8 mouse cellular contexts compared by ENCODE assay signal in the genomic region with DNA sequence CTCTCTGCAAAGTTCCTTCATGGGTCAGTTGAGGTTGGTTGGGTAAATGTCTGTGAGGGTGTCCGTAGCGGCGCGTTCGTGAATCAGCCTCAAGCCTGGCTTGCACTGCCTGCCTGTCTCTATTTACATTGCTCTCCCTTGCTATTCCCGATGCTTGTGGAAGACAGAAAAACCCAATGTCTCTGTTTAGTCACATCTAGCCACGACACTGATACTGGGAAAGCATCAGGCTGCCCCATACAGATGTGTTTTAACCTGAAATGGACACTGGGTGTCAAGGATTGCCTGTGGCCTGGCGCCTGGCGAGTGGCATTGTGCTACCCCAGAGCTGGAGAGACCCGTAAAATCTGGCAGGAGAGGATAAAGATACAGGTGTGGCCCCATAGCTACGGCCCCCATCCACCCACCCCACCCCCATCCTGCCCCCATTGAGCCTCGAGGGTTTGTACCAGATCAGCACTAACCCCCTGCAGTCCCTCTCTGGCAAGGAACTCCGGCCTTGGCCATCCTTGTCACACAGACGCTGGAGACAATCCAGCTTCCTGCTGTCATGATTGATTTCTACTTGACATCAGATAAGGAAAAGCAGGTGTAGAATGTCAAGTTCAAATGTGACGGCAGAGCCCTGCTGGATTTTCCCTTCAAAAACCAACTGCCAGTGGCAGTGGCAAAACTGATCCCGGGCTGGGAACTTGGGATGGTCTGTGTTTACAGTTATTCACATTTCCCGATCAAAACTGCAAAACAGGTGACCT.
A peak's percentile ranks its signal among the peaks of the same experiment; 100 is the strongest.
DNase-seq lines count a peak whose midpoint lies in the region; ATAC-seq and TF ChIP-seq lines count a peak whose summit lies in the region.

No protein-coding gene starts in this region.

- TF ChIP-seq POLR2A in heart, adult 2 months (IDR thresholded peaks at IDR 0.05; ENCODE audit: insufficient read depth, low read depth, low read length) = no peak

- peak overlapping the region; percentile 26 for H3K4me2 ChIP-seq in forebrain, postnatal 0 days (ENCODE audit: low read depth)

- ATAC-seq in forebrain, postnatal 0 days = no peak

- TF ChIP-seq EP300 in heart, adult 2 months (IDR thresholded peaks at IDR 0.05; ENCODE audit: insufficient read depth, low read depth, low read length) = no peak

- H3K36me3 ChIP-seq in heart, adult 2 months (ENCODE audit: control insufficient read depth, insufficient read depth, low read length) = no peaks in the 10 kb centered on the region
- H3K36me3 ChIP-seq in forebrain, postnatal 0 days (ENCODE audit: insufficient read depth) = no peaks in the 10 kb centered on the region
- H3K36me3 ChIP-seq in macrophage (ENCODE audit: inconsistent target) = no peaks in the 10 kb centered on the region

- intact Hi-C loops in heart, adult 2 months (cut with DNase I) = loop anchor here (2.0 kb wide), 2 partner anchors 45 to 185 kb away; no protein-coding TSS in a partner anchor
- intact Hi-C loops in heart, postnatal 10 days (cut with DNase I) = loop anchor here (2.0 kb wide), 1 partner anchor 49 kb away; no protein-coding TSS in a partner anchor

- H3K27ac ChIP-seq in heart, adult 2 months = no peak overlapping the region
- H3K27ac ChIP-seq in forebrain, postnatal 0 days (ENCODE audit: low read depth, low read length) = no peak overlapping the region
- peak overlapping the region; percentile 45 for H3K27ac ChIP-seq in macrophage

- 39% methylated on average over 17 of the region's 17 CpGs for WGBS in heart, adult 2 months
- WGBS in forebrain, postnatal 0 days = 28% methylated on average over 17 of the region's 17 CpGs
- WGBS in macrophage (ENCODE audit: missing documents) = 44% methylated on average over 17 of the region's 17 CpGs

- peaks cover 3% of the 10 kb centered on the region; the same call in 1 of the 2 replicates for H3K27me3 ChIP-seq in heart, adult 2 months (ENCODE audit: control insufficient read depth, insufficient read depth, low read length)
- peaks cover 17% of the 10 kb centered on the region for H3K27me3 ChIP-seq in forebrain, postnatal 0 days (ENCODE audit: insufficient read depth, low read length)

- no peak overlapping the region for H3K9ac ChIP-seq in heart, adult 2 months (ENCODE audit: low read depth, low read length)
- H3K9ac ChIP-seq in forebrain, postnatal 0 days = 0 out of 2 replicates have a peak overlapping the region, but pooled peaks have one; percentile 15

- no peaks in the 10 kb centered on the region for H3K79me2 ChIP-seq in heart, adult 2 months (replicated peaks; ENCODE audit: control insufficient read depth, insufficient read depth, low read length)
- no peaks in the 10 kb centered on the region for H3K79me2 ChIP-seq in macrophage (ENCODE audit: inconsistent target)

- TF ChIP-seq CTCF in heart, adult 2 months (IDR thresholded peaks at IDR 0.05) = no peak
- TF ChIP-seq CTCF in forebrain, postnatal 0 days (IDR thresholded peaks at IDR 0.05; ENCODE audit: low read depth) = no peak

- no peaks in the 10 kb centered on the region for H3K9me3 ChIP-seq in forebrain, postnatal 0 days (ENCODE audit: low read length)

- no peak for DNase-seq in heart, adult 2 months
- no peak for DNase-seq in heart, postnatal 10 days
- peak; percentile 33 for DNase-seq in MN1 (ENCODE audit: low spot score)
- no peak for DNase-seq in forebrain, postnatal 0 days
- DNase-seq in layer of hippocampus, postnatal 10 days (ENCODE audit: low spot score in 2 of 2) = no peak
- DNase-seq in spleen, postnatal 4 days (ENCODE audit: low spot score in 2 of 2) = no peak
- DNase-seq in ovary, postnatal 10 days (ENCODE audit: low spot score) = no peak

- H3K4me3 ChIP-seq in heart, adult 2 months = peak overlapping the region; percentile 18; the same call in 1 of the 2 replicates
- H3K4me3 ChIP-seq in forebrain, postnatal 0 days (ENCODE audit: low read depth, low read length) = peak overlapping the region; percentile 17; the same call in 1 of the 2 replicates
- peak overlapping the region; percentile 14; the same call in 1 of the 2 replicates for H3K4me3 ChIP-seq in macrophage (ENCODE audit: inconsistent target)

- H3K4me1 ChIP-seq in heart, adult 2 months (ENCODE audit: control insufficient read depth, insufficient read depth, low read length) = peaks cover 5% of the 10 kb centered on the region; the same call in 1 of the 2 replicates
- no peaks in the 10 kb centered on the region for H3K4me1 ChIP-seq in forebrain, postnatal 0 days (ENCODE audit: insufficient read depth)
